Mouse (Mus musculus) urinary bladder, postnatal 25 days (tissue): ENCODE data around the gene Fryl.

Experiments used
- DNase-seq: peaks from one replicate; pipeline ENCODE4 v3.0.0; 2022; ENCODE audit warnings: low spot score

Fryl gene

GRCm38 (mm10) chr5:73221826-73222225 lies 34.6 kb downstream of the Fryl start:
- no peak for DNase-seq

DNA sequence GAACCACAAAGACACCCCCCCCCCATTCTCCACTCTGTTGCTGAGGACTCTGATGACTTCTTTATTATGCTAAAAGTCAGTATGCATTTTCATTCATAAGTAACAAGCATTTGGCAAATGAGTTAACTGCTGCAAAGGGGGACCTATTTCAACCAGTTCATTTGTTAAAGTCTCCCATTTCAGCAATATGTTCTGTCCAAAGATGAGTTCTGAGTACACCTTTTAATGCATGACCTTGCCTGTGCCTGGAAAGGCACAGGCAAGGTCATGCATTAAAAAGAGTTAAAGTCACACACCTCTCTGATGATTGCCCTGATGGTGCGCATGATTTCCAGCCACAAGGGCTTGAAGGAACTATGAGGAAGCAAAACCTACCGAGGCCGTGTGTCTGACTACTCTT lies 36.7 kb downstream of the Fryl start:
- no peak for DNase-seq

GRCm38 (mm10) chr5:73218065-73218464 lies 38.4 kb downstream of the Fryl start:
- no peak for DNase-seq

DNA sequence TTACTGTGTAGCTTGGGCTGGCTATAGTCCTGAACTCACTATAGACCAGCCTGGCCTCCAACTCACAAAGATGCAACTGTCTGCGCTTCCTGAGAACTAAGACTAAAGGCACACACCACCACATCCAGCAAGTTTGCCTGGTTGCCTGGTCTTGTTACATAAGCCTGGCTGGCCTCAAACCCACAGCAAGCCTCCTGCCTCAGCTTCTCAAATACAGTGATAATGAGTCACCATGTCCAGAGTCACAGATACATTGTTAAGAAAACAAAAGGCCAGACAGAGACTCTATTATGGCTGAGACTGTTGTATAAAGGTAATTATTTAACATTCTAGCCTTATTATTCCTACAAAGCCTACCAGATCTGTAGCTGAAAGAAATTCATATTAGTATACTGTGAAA lies 39.3 kb downstream of the Fryl start:
- DNase-seq, result no peak

DNA sequence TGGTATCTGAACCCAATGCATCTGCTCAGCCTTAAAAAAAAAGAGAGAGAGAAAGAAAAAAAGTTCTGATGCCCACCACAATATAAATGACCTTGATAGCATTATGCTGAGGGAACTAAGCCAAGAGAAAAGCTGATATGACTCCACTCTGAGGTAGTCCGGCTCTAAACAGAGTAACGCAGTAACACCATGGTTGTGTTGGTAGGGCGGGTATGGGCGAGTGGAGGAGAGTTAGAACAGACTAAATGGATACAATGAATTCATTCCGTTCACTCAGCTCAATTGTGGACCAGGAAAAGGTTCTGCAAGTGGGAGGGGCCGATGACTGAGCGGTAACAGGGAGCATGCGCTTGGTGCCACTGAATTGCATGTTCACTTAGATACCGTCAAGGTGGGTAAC lies 40.4 kb downstream of the Fryl start:
- DNase-seq, result no peak

DNA sequence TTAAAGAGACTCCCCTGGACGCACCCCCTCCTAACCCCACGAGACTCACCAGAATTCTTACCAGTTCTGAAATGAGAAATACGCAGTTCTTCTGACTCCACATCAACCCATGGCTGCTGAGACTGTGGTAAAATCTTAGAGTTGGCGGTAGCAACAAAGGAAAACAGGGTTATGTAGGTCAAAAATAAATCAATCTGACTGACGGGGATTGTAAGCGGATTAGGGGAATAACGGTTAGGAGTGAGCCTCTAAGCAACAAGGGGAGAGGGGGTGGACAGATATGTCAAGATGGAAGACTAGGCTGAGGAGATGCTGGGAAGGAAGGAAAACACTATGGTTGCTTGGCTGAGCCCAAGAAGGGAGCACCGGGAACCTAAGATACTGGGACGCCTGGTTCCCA lies 44.0 kb downstream of the Fryl start:
- no peak for DNase-seq

DNA sequence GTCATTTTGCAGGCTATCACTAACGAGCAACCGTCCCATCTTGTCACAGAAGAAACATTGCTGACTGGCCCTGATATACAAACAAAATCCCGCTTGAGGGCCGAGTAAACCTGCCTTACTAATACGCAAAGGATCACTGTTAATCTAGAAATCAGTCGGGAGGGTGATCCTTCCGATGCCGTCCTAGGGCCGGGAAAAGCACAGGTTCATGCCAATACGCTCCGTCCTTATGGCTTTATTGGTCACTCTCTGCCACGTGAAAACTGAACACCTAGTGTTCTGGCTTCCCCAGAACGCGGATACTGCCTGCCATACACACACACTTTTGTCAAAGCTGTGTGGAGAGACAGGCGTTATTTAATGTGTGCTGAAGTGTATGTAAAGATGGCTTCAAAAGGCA lies 44.5 kb downstream of the Fryl start:
- no peak for DNase-seq

DNA sequence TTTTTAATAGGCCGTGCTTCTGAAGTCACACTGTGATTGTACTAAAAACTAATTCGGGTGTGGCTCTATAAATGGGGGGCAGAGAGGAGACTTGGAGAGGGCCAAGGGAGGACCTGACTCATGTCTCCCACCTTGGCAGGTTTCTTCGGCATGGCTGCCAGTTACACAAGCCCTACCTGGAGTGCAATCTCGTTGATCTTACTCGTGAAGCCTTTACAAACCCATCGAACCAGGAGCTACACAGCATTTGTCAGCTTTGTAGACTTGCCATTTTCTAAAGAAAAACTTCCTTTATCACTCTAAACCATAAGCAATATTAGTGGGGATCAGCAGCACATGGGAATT lies 45.5 kb downstream of the Fryl start:
- DNase-seq, result no peak

DNA sequence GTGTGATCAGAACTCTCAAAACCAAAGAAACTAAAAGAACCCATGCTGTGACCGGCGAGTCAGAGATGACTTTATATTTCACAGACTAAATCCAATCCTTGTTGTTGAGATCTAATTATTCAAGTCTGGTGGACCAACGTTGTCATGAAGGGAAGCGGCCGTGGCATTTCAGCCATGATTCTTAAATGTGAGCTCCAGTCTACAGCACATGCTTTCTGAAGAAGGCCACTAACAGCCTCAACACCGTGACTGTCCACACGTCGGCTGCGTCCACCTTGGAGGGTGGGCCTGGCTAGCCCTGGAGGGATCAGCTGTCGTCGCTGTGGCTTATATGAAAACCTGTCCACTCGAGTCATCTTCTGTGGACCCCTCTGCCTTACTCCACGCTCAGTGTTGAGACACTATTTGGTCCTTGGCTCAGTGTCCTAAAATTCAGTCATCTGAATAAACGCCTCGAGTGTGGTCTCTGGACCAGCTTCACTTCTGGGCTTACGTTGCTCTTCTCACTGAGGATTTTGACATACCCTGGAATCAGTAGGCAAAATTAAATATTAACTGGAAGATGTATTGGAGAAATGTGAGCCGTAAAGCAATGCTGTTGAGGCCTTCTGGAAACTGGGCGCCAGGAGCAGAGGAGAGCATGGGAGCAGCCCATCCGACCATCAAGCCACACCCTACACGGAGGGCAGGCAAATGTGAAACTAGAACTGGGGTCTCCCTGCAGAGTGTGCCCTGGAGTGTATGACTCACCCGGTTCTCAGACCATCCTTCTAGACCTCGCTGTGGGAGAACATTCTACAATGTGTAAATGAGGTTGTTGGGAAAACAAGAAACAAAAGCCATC lies 46.1 kb downstream of the Fryl start:
- no peak for DNase-seq

GRCm38 (mm10) chr5:73209201-73210096 lies 47.0 kb downstream of the Fryl start:
- DNase-seq, result no peak

- no peak for DNase-seq
Measured at GRCm38 (mm10) chr5:73208645-73209044, 47.8 kb downstream of the Fryl start.

GRCm38 (mm10) chr5:73206722-73207121 lies 49.7 kb downstream of the Fryl start:
- DNase-seq, result no peak

DNA sequence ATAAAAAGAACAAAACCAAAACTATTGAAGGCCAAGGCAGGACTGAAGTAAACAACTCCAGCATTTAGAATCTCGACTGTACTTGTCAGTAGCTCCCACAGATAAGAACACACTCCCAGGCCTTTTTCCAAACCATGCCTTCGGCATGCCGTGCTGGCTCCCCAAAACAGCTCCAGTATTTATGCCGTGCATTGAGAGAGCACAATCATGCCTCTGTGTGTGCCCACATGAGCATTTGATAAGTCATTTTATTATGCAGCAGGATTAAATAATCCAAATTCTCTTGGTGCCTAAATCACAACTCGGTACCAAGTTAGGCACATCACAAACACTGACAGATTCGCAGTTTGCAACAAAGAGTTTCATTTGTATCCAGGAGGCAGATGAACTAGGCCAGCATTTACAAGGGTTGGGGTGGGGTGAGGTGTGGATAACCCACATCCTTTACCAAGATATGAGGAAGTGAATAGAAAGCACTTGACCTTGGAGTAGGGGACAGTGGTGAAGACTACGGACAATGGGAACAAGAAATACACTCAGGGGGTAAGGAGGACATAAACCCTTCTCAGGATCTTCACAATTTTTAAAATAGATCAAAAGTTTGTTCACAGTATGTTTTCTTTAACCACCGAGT lies 50.3 kb downstream of the Fryl start:
- DNase-seq, result no peak

DNA sequence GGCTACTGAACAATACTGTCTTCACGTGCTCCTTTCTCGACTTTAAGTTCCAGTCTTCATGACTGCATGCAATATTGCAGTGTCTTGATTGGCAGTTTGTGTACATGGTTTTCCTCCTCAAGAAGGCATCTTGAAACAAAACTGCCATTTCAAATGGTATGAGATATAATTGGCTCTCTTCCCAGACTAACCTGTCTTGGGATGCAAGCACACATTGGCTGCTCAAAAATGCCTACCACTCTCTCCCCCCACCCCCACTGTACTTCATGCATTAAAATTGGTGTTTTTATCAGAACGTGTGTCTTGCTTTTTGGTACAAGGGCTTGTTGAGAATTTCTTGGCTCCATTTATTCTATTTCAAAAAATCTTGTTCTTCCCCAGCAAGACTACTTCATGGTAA lies 51.4 kb downstream of the Fryl start:
- no peak for DNase-seq

DNA sequence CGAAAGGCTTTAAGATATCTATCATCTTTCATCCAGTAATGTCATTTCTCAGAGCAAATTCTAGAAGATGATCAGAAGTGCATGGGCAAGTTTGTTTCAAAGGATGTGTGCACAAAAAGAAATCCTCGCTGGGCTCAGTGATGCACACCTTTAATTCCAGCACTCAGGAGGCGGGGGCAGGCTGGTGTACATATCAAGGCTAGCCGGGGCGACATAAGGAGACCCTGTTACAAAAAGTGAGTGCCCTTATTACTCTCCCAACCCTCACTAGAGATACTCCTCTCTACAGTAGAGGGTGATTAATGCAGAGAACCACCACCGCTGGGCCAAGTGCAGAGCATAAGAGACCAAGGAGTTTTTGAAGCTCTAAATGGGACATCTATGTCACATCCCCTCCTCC lies 53.9 kb downstream of the Fryl start:
- DNase-seq, result no peak

- no peak for DNase-seq
Measured at GRCm38 (mm10) chr5:73202077-73202476, 54.3 kb downstream of the Fryl start.

DNA sequence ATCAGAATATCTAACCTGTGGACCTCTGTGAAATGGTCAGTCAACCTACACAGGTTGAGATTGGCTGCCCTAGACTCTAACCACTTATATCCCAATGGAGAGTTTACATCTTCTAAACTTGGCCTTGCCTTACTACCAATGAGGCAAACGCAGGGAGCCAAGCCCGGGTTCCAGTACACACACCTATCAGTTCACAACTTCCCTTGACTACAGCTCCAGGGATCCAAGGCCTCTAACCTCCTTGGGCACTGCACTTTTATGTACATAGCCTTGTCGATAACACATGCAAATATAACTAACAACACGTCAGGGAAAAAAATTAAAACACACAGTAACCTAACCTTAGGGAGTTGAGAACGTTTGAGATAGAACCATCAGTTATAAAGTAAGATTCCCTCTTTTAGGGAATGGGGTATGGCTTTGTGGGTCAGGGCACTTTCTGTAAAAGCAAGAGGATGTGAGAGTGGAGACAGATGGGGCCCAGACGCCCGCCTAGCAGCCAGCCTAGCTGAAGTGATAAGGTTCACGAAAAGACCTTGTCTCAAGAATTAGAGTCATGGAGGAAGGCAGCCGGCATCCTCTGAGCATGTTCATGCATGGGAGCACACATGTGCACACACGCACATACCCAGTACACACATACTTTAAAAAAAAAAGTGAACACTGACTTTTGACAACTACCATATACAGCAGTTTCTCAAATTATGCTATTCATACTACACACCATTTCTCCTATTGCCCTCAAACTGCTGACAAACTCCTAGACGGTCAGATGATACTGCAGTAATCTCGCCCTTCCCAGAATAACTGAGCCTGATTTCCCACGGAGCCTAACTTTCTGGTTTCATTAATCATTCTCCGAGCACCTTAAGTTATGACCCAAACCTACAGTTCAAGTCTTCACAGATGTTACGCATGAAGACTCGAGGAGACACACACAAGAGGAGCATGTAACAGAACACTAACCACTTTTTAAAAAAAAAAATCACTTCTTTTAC lies 55.7 kb downstream of the Fryl start:
- no peak for DNase-seq

DNA sequence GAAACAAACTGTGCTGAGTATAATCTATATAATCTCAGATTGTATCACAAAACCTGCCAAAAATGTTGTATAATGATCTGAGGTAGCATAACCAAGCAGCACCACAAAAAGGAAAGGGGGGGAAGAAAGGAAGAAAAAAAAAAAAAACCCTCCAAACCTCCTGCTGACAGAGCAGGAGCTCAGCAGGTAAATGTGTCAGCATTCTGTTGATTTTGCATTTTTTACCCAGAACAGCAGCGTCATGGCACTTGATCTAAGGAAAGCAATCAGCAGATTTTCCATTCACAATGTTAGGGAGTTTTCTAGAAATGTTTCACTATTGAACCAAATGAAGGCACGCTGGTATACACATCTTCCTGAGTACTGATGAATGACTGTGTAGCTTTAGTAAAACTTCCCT lies 56.8 kb downstream of the Fryl start:
- DNase-seq, result no peak

GRCm38 (mm10) chr5:73198690-73199089 lies 57.7 kb downstream of the Fryl start:
- DNase-seq, result no peak

- no peak for DNase-seq
Measured at GRCm38 (mm10) chr5:73197796-73198195, 58.6 kb downstream of the Fryl start.

DNA sequence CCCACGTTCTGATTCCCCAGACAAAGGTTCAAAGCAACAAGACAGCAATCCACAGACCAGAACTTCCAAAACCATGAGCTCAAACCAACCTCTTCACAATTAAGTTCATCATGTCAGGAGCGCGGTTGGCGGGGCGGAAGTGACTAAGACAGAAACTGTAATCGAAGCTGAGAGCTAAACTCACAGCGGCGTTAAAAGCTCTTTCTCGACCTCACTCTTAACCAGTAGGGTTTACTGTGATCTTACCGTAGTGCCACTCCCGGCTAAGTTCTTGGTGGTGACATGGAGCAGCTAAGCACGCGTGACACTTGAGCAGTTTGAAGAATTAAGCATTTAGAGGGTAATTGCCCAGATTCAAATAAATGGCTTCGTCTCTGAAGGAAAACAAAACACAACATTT lies 61.7 kb downstream of the Fryl start:
- DNase-seq, result no peak
